Mouse (Mus musculus): ENCODE measurements at regions not wholly inside any gene's neighbourhood (a gene's known extent, or its start where the extent isn't known, plus 50 kb on each side); places are given as distances from the start of the nearest gene placed in this dataset.

DNA sequence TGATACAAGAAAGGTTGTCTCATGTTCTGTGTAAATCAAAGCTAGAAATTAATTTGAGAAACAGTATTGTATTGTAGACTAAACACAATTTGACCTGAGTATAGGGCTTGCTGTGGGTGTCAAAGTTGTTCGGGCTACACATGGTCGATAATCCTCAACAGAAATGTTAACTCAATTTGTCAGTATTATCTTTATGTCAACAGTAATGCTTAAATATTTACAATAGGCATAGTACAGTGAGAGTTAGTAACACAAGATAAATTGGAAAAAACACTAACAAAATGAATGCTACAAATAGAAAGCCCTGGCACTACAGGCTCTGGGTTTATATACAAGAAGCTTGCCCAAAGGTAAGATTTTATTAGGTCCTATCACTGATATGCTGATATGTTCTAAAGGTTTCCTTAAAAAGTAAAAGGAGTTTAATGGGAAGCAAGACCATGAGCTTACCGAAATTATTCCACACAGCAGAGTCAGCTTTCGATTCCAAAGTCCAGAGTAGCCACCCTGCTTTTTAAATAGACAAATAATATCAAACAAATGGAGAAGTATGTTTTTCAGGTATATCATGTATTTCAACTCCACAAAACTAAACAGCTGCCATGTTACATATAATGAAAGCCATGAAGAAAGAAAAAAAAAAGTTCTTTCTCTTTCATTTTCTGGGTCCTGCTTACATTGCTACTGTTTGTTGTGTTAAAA is 277.4 kb upstream of the Paip1 start:
- ATAC-seq (replicated peaks; ENCODE audit: extremely low read depth, insufficient read depth, low FRiP score): no peak
- WGBS: 73% methylated on average over 4 of the region's 4 CpGs
- Histone ChIP-seq H3K9ac (ENCODE audit: low read length) (no peak overlapping the region), H3K36me3 (ENCODE audit: control insufficient read depth, insufficient read depth) (no peaks in the 10 kb centered on the region), H3K27me3 (ENCODE audit: control insufficient read depth, insufficient read depth, low read length) (no peaks in the 10 kb centered on the region), H3K4me2 (ENCODE audit: low read depth, low read length) (no peak overlapping the region), H3K9me3 (replicated peaks; ENCODE audit: control insufficient read depth, low read length) (no peaks in the 10 kb centered on the region), H3K27ac (ENCODE audit: low read length) (no peak overlapping the region), H3K4me1 (ENCODE audit: control insufficient read depth, insufficient read depth, low read length) (no peaks in the 10 kb centered on the region), H3K4me3 (ENCODE audit: low read length) (no peak overlapping the region)

DNA sequence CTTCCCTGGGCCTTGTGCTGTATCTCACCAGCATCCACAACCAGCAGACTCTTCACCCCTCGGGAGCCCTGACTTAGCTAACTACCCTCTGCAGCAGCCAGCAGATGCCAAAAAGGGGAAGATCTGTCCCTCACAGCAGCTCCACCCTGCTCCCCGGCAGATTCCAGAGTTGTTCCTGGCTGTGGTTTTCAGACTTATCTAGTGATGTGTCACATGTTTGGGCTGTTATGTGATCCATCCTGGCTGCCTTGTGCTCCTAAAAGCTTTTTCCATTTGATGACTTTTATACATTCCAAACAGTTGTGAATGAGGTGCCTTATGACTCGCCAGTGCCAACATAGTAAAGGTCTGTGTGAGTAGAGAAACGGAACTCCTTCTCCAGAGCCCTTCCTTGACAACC is 250.6 kb upstream of the Paip1 start:
- peak; percentile 58 for ATAC-seq (replicated peaks; ENCODE audit: extremely low read depth, insufficient read depth, low FRiP score)
- H3K4me1 ChIP-seq (ENCODE audit: control insufficient read depth, insufficient read depth, low read length): peaks cover 5% of the 10 kb centered on the region
- H3K4me2 ChIP-seq (ENCODE audit: low read depth, low read length): no peak overlapping the region; the same call in 1 of the 2 replicates
- WGBS: 25% methylated on average over 4 of the region's 4 CpGs
- H3K9me3 ChIP-seq (replicated peaks; ENCODE audit: control insufficient read depth, low read length): no peaks in the 10 kb centered on the region
- no peak overlapping the region for H3K9ac ChIP-seq (ENCODE audit: low read length)
- H3K36me3 ChIP-seq (ENCODE audit: control insufficient read depth, insufficient read depth): no peaks in the 10 kb centered on the region
- no peak overlapping the region for H3K27ac ChIP-seq (ENCODE audit: low read length)
- no peak overlapping the region for H3K4me3 ChIP-seq (ENCODE audit: low read length)
- no peaks in the 10 kb centered on the region for H3K27me3 ChIP-seq (ENCODE audit: control insufficient read depth, insufficient read depth, low read length)

DNA sequence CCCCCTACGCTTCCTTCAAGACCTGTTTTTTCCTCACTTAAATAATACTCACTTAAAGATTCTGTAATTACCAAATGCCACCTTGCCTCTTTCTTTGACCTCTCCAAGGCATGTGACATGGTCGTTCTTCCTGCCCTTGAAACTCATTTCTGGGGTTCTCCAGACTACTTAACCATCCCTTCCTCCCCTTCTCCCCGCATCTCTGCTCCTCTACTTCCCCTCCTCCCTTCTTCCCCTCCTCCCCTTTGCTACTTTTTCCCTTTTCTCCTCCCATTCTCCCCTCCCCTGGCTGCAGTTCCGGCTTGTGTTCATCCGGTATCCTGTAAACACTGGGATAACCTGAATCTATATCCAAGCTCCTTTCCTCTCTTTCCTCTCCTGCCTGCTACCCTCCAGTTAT is 250.2 kb upstream of the Paip1 start:
- no peak for ATAC-seq (replicated peaks; ENCODE audit: extremely low read depth, insufficient read depth, low FRiP score)
- Histone ChIP-seq H3K4me2 (ENCODE audit: low read depth, low read length) (no peak overlapping the region), H3K36me3 (ENCODE audit: control insufficient read depth, insufficient read depth) (no peaks in the 10 kb centered on the region), H3K4me3 (ENCODE audit: low read length) (no peak overlapping the region), H3K27ac (ENCODE audit: low read length) (no peak overlapping the region), H3K9ac (ENCODE audit: low read length) (no peak overlapping the region), H3K27me3 (ENCODE audit: control insufficient read depth, insufficient read depth, low read length) (no peaks in the 10 kb centered on the region), H3K4me1 (ENCODE audit: control insufficient read depth, insufficient read depth, low read length) (peaks cover 5% of the 10 kb centered on the region), H3K9me3 (replicated peaks; ENCODE audit: control insufficient read depth, low read length) (no peaks in the 10 kb centered on the region)
- 68% methylated on average over 5 of the region's 5 CpGs for WGBS

DNA sequence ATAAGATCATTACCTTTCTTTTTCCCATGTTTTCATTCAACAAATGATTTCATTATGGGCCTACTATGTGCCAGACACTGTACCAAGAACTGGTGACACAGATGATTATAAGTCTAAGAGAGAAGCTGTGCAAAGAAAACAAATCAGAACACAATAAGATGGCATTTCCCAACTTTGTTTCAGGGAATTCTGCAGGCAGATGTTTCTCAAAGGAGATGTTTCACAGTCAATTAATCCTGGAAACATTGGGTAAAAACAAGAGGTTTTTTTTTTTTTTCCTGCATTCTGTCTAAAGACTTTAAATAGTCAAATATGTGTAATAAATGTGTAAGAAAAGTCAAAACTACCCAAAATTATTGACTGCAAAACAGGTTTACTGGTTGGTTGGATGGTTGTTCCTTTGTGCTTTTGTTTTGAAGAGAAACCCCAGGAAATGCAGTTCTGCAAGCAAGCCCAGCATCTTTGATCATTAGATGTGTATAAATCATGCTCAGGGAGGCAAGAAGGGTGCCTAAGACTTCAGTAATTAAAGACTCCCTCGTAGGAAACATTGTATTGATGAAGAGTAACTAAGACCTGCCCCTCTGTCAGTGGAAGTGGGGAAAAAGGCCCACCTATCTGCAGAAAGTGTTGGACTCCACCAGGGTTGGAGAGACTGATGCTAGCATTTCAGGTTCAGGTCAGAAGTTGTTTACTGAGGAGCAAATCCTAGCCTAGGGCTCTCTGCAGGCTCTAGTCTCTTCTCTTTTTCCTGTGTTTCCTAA is 249.1 kb upstream of the Paip1 start:
- 39% methylated on average over 1 of the region's 1 CpGs for WGBS
- no peaks in the 10 kb centered on the region for H3K27me3 ChIP-seq (ENCODE audit: control insufficient read depth, insufficient read depth, low read length)

DNA sequence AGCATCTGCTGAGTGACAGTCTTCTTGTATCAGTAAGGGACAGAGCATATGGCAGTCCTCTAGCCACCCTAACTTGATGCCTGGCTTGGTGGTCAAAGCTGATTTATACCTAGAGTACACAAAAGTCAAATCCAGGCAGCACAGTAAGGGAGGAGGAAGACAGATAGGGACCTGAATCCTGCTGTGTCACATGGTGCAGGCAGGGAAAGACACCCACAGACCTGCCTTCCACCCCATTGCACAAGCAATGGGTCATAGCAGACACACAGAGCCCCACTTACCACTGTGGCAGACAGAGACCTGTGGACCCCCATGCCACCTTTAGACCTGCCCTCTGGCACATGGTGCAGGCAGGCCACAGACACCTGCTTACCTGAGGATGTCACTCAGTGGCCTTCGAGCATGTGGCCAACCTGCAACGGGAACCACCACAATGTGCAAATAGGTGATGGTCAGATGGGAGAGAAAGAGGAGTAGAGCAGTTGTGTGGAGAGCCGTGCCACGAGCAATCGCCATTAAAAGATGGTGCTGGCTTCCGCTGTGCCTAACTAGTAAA is 244.0 kb upstream of the Paip1 start:
- ATAC-seq (replicated peaks; ENCODE audit: extremely low read depth, insufficient read depth, low FRiP score): no peak
- 91% methylated on average over 6 of the region's 6 CpGs for WGBS

More for the DNA sequence above, 249.1 kb upstream of the Paip1 start:
- H3K9ac ChIP-seq (ENCODE audit: low read length): no peak overlapping the region
- H3K36me3 ChIP-seq (ENCODE audit: control insufficient read depth, insufficient read depth): no peaks in the 10 kb centered on the region
- H3K9me3 ChIP-seq (replicated peaks; ENCODE audit: control insufficient read depth, low read length): no peaks in the 10 kb centered on the region
- peaks cover 5% of the 10 kb centered on the region for H3K4me1 ChIP-seq (ENCODE audit: control insufficient read depth, insufficient read depth, low read length)
- ATAC-seq (replicated peaks; ENCODE audit: extremely low read depth, insufficient read depth, low FRiP score): no peak
- H3K27ac ChIP-seq (ENCODE audit: low read length): no peak overlapping the region
- no peak overlapping the region for H3K4me2 ChIP-seq (ENCODE audit: low read depth, low read length)
- no peak overlapping the region for H3K4me3 ChIP-seq (ENCODE audit: low read length)

DNA sequence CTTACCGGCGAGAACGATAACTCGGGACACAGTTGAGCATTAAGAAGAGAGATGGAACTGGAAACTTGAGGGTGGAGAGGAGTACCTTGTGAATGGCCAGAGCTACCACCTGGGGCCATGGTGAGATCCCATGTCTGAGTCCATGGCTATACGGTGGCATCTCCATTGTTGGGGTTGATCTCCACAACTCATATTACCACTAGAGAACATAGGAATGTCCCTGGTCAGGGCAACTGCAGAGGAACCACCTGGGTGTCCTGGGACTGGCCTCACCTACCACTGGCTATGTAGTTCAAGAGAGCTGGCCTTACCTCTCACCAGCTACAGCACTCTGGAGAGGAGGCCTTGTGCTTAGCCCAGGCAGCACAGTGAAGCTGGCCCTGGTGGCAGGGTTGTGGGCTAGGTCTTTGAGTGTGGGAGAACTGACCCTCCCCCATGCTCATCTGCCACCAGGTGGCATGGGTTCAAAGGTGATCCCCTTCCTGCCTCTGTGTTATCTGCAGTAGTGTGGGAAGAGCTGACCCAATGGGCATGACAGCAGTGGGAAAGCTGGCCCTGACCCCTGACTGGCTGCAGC is 242.7 kb upstream of the Paip1 start:
- Histone ChIP-seq H3K9ac (ENCODE audit: low read length) (no peak overlapping the region), H3K4me2 (ENCODE audit: low read depth, low read length) (no peak overlapping the region), H3K9me3 (replicated peaks; ENCODE audit: control insufficient read depth, low read length) (no peaks in the 10 kb centered on the region), H3K4me1 (ENCODE audit: control insufficient read depth, insufficient read depth, low read length) (no peaks in the 10 kb centered on the region), H3K27me3 (ENCODE audit: control insufficient read depth, insufficient read depth, low read length) (no peaks in the 10 kb centered on the region), H3K36me3 (ENCODE audit: control insufficient read depth, insufficient read depth) (no peaks in the 10 kb centered on the region), H3K27ac (ENCODE audit: low read length) (no peak overlapping the region), H3K4me3 (ENCODE audit: low read length) (no peak overlapping the region)
- no peak for ATAC-seq (replicated peaks; ENCODE audit: extremely low read depth, insufficient read depth, low FRiP score)
- WGBS: 96% methylated on average over 5 of the region's 5 CpGs

More for the DNA sequence above, 244.0 kb upstream of the Paip1 start:
- no peaks in the 10 kb centered on the region for H3K27me3 ChIP-seq (ENCODE audit: control insufficient read depth, insufficient read depth, low read length)
- H3K27ac ChIP-seq (ENCODE audit: low read length): no peak overlapping the region
- H3K9ac ChIP-seq (ENCODE audit: low read length): no peak overlapping the region
- no peaks in the 10 kb centered on the region for H3K4me1 ChIP-seq (ENCODE audit: control insufficient read depth, insufficient read depth, low read length)
- H3K4me2 ChIP-seq (ENCODE audit: low read depth, low read length): no peak overlapping the region
- no peaks in the 10 kb centered on the region for H3K36me3 ChIP-seq (ENCODE audit: control insufficient read depth, insufficient read depth)
- H3K4me3 ChIP-seq (ENCODE audit: low read length): no peak overlapping the region
- H3K9me3 ChIP-seq (replicated peaks; ENCODE audit: control insufficient read depth, low read length): no peaks in the 10 kb centered on the region

DNA sequence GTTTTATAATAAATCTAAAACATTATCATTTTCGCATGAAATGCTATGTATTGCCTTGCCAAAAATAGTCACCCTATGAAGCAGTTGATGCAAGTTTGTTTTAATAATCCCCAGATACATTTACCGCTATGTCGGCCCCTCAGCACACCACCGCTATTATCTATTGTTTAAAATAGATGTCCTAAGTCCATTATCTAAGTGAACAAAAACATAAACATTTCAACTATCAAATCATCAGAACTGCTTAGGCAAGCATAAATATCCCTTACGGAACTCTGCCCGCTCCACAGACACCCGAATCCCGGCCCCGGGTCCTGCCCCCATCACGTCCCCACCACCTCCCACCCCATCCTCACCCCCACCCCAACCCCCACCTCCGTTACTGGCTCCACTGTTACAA is 196.8 kb upstream of the Paip1 start:
- H3K4me2 ChIP-seq (ENCODE audit: low read depth, low read length): no peak overlapping the region
- H3K27me3 ChIP-seq (ENCODE audit: control insufficient read depth, insufficient read depth, low read length): no peaks in the 10 kb centered on the region
- H3K4me1 ChIP-seq (ENCODE audit: control insufficient read depth, insufficient read depth, low read length): peaks cover 5% of the 10 kb centered on the region; the same call in 1 of the 2 replicates
- H3K9me3 ChIP-seq (replicated peaks; ENCODE audit: control insufficient read depth, low read length): no peaks in the 10 kb centered on the region
- WGBS: 40% methylated on average over 11 of the region's 11 CpGs
- no peak overlapping the region for H3K9ac ChIP-seq (ENCODE audit: low read length)
- no peak overlapping the region for H3K27ac ChIP-seq (ENCODE audit: low read length)
- no peak for ATAC-seq (replicated peaks; ENCODE audit: extremely low read depth, insufficient read depth, low FRiP score)
- no peak overlapping the region for H3K4me3 ChIP-seq (ENCODE audit: low read length)
- H3K36me3 ChIP-seq (ENCODE audit: control insufficient read depth, insufficient read depth): no peaks in the 10 kb centered on the region

DNA sequence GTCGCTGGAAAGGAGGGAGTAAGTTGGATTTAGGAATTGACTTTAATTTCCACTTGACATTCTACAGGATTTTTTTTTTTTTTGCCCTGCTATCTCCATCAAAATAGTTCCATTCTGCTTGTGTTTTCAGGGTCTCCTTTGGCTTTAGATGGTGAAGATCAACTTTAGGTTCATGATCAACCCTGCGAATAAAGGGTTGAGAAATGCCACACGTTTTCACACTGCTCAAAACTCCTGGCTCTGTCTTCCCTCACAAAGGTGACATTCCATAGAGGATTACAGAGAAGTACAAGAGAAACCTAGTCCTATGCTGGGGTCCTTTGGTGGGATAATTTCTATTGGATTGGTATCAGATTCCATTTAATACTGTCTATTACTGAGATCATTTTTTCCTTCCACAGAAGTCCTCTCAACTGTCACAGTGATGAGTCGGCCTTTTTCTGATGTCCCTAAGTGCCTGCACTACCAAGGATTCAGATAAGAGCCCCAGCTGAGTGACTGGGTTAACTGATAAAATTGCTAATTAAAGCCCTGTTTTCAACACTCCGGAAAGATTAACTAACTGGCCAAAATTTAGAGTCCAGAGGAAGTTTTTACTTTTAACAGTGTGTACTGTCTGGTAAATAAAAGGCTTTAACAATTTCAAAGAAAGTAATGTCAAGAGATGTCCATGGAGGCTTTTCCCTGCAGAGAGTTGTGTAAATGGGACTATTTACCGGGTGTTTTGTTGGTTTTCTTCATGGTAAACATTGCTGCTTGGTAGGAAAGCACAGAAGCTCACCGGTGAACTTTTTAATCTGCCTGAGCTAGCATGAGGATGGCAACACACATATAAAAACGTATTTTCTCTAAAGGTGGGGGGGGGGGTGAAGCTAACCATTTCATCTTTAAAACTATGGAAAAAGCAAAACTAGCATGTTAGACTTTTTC is 196.0 kb upstream of the Paip1 start:
- H3K4me1 ChIP-seq (ENCODE audit: control insufficient read depth, insufficient read depth, low read length): peaks cover 5% of the 10 kb centered on the region; the same call in 1 of the 2 replicates
- H3K27ac ChIP-seq (ENCODE audit: low read length): no peak overlapping the region
- no peak overlapping the region for H3K4me3 ChIP-seq (ENCODE audit: low read length)
- no peaks in the 10 kb centered on the region for H3K9me3 ChIP-seq (replicated peaks; ENCODE audit: control insufficient read depth, low read length)
- no peaks in the 10 kb centered on the region for H3K36me3 ChIP-seq (ENCODE audit: control insufficient read depth, insufficient read depth)
- ATAC-seq (replicated peaks; ENCODE audit: extremely low read depth, insufficient read depth, low FRiP score): no peak
- no peak overlapping the region for H3K9ac ChIP-seq (ENCODE audit: low read length)
- H3K4me2 ChIP-seq (ENCODE audit: low read depth, low read length): no peak overlapping the region
- 27% methylated on average over 8 of the region's 8 CpGs for WGBS
- no peaks in the 10 kb centered on the region for H3K27me3 ChIP-seq (ENCODE audit: control insufficient read depth, insufficient read depth, low read length)

All from heart, embryonic 16.5 days (tissue).